Mouse (Mus musculus): ENCODE results near the gene Copg2. TPM values are rescaled to one million over a fixed set of nuclear protein-coding genes. Genes with fewer than 3 reads are reported as not detected.
"Not testable (repeated sequence)": the region's sequence is repeated elsewhere in the genome, so short reads cannot be mapped to it uniquely, and the experiment has no call there.

Copg2 gene
- polyA plus RNA-seq, 1 experiment from 2014 or later, result 24.6 TPM

- not testable (repeated sequence) for H3K27ac ChIP-seq; H3K4me1 ChIP-seq; H3K4me3 ChIP-seq (replicated peaks); H3K9ac ChIP-seq; H3K9me3 ChIP-seq (replicated peaks); H3K27me3 ChIP-seq; H3K4me2 ChIP-seq
- peaks cover 26% of the 10 kb centered on the region for H3K36me3 ChIP-seq
- WGBS, result 74% methylated on average over 6 of the region's 6 CpGs
- peak; percentile 92 for ATAC-seq (replicated peaks; ENCODE audit: low FRiP score)
Observed at GRCm38 (mm10) chr6:30804389-30805052, 92.1 kb downstream of the Copg2 start.

DNA sequence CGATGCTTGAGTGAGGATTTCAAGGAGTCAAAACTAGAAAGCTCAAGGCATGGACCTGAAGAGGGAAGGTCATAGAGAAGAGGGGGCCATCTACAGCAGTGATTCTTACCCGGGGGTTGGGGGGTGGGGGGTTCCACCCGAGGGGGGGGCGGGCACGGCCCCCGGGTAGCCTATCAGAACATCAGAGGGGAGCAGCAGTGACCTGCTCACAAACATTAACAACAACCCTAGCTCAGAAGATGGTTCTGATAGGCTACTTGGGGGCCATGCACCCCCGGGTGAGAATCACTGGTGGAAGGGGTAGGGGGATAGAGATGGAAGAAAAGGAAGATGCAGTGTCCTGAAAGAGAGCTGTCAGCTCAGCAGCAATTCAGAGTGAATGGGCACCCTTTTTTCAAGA lies 93.7 kb downstream of the Copg2 start:
- not testable (repeated sequence) for H3K27ac ChIP-seq; H3K4me3 ChIP-seq (replicated peaks); H3K9me3 ChIP-seq (replicated peaks); H3K4me2 ChIP-seq; H3K4me1 ChIP-seq; H3K27me3 ChIP-seq; H3K9ac ChIP-seq
- H3K36me3 ChIP-seq, result peaks cover 23% of the 10 kb centered on the region
- 90% methylated on average over 7 of the region's 7 CpGs for WGBS
- ATAC-seq (replicated peaks; ENCODE audit: low FRiP score), result 0 out of 2 replicates have a peak, but pooled peaks have one; percentile 49

GRCm38 (mm10) chr6:30751209-30751608 lies 145.4 kb downstream of the Copg2 start:
- ATAC-seq (replicated peaks; ENCODE audit: low FRiP score), result no peak
- H3K27ac ChIP-seq, result no peak overlapping the region
- H3K36me3 ChIP-seq, result peaks cover 46% of the 10 kb centered on the region
- H3K4me3 ChIP-seq (replicated peaks), result no peak overlapping the region
- H3K9ac ChIP-seq, result no peak overlapping the region
- no peak overlapping the region for H3K4me2 ChIP-seq
- WGBS, result 76% methylated on average over 2 of the region's 2 CpGs
- no peaks in the 10 kb centered on the region for H3K9me3 ChIP-seq (replicated peaks)
- no peaks in the 10 kb centered on the region for H3K4me1 ChIP-seq
- no peaks in the 10 kb centered on the region for H3K27me3 ChIP-seq

GRCm38 (mm10) chr6:30750482-30750881 lies 146.1 kb downstream of the Copg2 start:
- WGBS, result 60% methylated on average over 6 of the region's 6 CpGs
- Histone ChIP-seq H3K4me1 (peaks cover 2% of the 10 kb centered on the region; the same call in 1 of the 2 replicates), H3K4me3 (replicated peaks) (no peak overlapping the region), H3K9me3 (replicated peaks) (no peaks in the 10 kb centered on the region), H3K9ac (no peak overlapping the region), H3K27ac (no peak overlapping the region), H3K4me2 (no peak overlapping the region), H3K36me3 (peaks cover 53% of the 10 kb centered on the region), H3K27me3 (no peaks in the 10 kb centered on the region)
- peak; percentile 61; the same call in 1 of the 2 replicates for ATAC-seq (replicated peaks; ENCODE audit: low FRiP score)

DNA sequence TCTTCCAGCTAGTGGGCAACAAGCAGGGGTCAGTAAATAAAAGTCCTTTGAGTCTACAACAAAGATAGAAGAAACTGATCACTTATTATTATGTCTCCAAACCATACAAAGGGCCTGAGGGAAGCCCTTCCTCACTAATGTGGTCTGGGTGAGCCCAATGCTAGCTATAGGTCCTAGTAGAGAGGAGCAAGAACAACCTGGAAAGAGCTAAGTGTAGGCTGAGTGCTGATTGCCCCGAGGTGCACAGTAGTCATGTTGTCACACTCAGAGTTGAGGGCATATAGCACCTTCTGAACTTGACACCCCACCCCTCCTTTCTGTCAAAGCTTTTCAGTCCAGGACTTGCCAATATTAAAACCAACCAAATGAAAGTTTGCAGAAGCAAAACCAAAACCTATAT lies 146.7 kb downstream of the Copg2 start:
- H3K36me3 ChIP-seq, result peaks cover 59% of the 10 kb centered on the region
- no peak overlapping the region for H3K27ac ChIP-seq
- no peak overlapping the region for H3K4me3 ChIP-seq (replicated peaks)
- H3K9me3 ChIP-seq (replicated peaks), result no peaks in the 10 kb centered on the region
- peaks cover 2% of the 10 kb centered on the region; the same call in 1 of the 2 replicates for H3K4me1 ChIP-seq
- no peaks in the 10 kb centered on the region for H3K27me3 ChIP-seq
- peak; percentile 53; the same call in 1 of the 2 replicates for ATAC-seq (replicated peaks; ENCODE audit: low FRiP score)
- H3K4me2 ChIP-seq, result no peak overlapping the region
- no peak overlapping the region for H3K9ac ChIP-seq
- WGBS, result 52% methylated on average over 1 of the region's 1 CpGs

DNA sequence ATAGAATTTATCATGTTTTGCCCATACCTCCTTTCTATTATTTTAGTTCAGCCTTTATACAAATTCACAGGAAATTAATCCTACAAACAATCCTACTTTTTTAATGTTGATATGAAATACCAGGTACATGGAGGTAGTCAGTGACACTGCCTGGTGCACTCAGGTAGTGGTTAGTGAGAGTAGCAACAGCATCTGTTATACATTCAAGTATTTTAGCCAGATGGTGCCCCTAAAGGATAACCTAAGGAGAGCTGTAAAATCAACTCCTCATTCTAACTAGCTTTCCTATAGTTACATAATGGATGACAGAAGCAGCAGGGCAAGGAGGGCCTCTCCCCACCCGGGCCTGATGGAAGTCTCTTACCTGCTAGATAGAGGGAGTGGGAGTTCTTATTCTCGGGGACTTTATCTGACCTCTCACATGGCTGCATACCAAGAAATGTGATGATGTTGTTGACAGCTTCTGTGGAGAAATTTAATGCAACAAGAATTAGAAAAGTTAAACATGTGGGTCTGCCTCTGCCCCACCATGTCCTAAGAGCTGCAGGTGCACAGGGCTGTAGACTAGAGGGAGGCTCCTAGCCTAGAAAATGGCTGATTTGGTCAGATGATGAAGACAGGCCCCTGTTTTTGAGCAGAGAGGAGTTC lies 147.4 kb downstream of the Copg2 start:
- Histone ChIP-seq H3K27ac (no peak overlapping the region), H3K9me3 (replicated peaks) (no peaks in the 10 kb centered on the region), H3K9ac (no peak overlapping the region), H3K4me2 (no peak overlapping the region), H3K27me3 (no peaks in the 10 kb centered on the region), H3K4me1 (peaks cover 2% of the 10 kb centered on the region; the same call in 1 of the 2 replicates), H3K36me3 (peaks cover 65% of the 10 kb centered on the region), H3K4me3 (replicated peaks) (no peak overlapping the region)
- peak; percentile 59 for ATAC-seq (replicated peaks; ENCODE audit: low FRiP score)
- WGBS, result 37% methylated on average over 2 of the region's 2 CpGs

- Histone ChIP-seq H3K36me3 (peaks cover 72% of the 10 kb centered on the region), H3K27ac (no peak overlapping the region), H3K4me1 (peaks cover 5% of the 10 kb centered on the region; the same call in 1 of the 2 replicates), H3K27me3 (no peaks in the 10 kb centered on the region), H3K4me2 (no peak overlapping the region), H3K9me3 (replicated peaks) (no peaks in the 10 kb centered on the region), H3K9ac (no peak overlapping the region), H3K4me3 (replicated peaks) (no peak overlapping the region)
- 79% methylated on average over 6 of the region's 6 CpGs for WGBS
- ATAC-seq (replicated peaks; ENCODE audit: low FRiP score), result no peak
Observed at GRCm38 (mm10) chr6:30748358-30748910, 148.2 kb downstream of the Copg2 start.

- Histone ChIP-seq H3K36me3 (peaks cover 79% of the 10 kb centered on the region), H3K9ac (no peak overlapping the region), H3K9me3 (replicated peaks) (no peaks in the 10 kb centered on the region), H3K27me3 (no peaks in the 10 kb centered on the region), H3K4me1 (peaks cover 5% of the 10 kb centered on the region; the same call in 1 of the 2 replicates), H3K27ac (no peak overlapping the region), H3K4me3 (replicated peaks) (no peak overlapping the region), H3K4me2 (no peak overlapping the region)
- 74% methylated on average over 7 of the region's 7 CpGs for WGBS
- no peak for ATAC-seq (replicated peaks; ENCODE audit: low FRiP score)
Observed at GRCm38 (mm10) chr6:30747631-30748357, 148.8 kb downstream of the Copg2 start.

DNA sequence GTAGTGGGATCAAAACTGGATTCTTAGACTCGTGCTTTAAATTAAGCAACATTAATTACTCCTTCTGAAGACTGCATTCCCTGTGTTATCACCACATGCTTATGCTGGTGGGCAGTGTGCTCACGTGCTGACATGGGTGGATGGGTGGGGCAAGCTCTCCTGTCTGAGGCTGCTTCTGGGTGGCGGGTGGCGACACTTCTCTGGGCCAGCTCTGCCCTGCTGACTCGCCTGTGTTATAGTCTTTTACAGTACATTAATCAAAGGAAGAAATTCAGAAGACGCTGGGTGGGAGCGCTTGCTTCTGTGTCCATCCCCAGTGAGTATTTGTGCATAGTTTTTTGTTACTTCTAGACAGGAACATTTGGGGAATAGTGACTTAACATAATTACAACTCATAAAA lies 151.0 kb downstream of the Copg2 start:
- H3K9me3 ChIP-seq (replicated peaks), result 0 out of 2 replicates have a peak, but pooled peaks cover under 1% of the 10 kb centered on the region
- H3K27ac ChIP-seq, result no peak overlapping the region
- H3K9ac ChIP-seq, result no peak overlapping the region
- no peaks in the 10 kb centered on the region for H3K27me3 ChIP-seq
- no peak overlapping the region for H3K4me3 ChIP-seq (replicated peaks)
- peaks cover 5% of the 10 kb centered on the region; the same call in 1 of the 2 replicates for H3K4me1 ChIP-seq
- peaks cover 90% of the 10 kb centered on the region for H3K36me3 ChIP-seq
- WGBS, result 45% methylated on average over 7 of the region's 7 CpGs
- no peak for ATAC-seq (replicated peaks; ENCODE audit: low FRiP score)
- no peak overlapping the region for H3K4me2 ChIP-seq

- Histone ChIP-seq H3K27ac (no peak overlapping the region), H3K36me3 (peaks cover 89% of the 10 kb centered on the region), H3K4me3 (replicated peaks) (no peak overlapping the region), H3K27me3 (no peaks in the 10 kb centered on the region), H3K4me2 (no peak overlapping the region), H3K9me3 (replicated peaks) (peaks cover 6% of the 10 kb centered on the region; the same call in 1 of the 2 replicates), H3K9ac (no peak overlapping the region), H3K4me1 (peaks cover 5% of the 10 kb centered on the region; the same call in 1 of the 2 replicates)
- ATAC-seq (replicated peaks; ENCODE audit: low FRiP score), result no peak
- 78% methylated on average over 10 of the region's 10 CpGs for WGBS
Observed at GRCm38 (mm10) chr6:30744846-30745245, 151.7 kb downstream of the Copg2 start.

- H3K9ac ChIP-seq, result peak overlapping the region; percentile 72
- ATAC-seq (replicated peaks; ENCODE audit: low FRiP score), result no peak
- H3K27ac ChIP-seq, result peak overlapping the region; percentile 84
- peaks cover 51% of the 10 kb centered on the region for H3K36me3 ChIP-seq
- peaks cover 6% of the 10 kb centered on the region; the same call in 1 of the 2 replicates for H3K4me1 ChIP-seq
- peak overlapping the region; percentile 64 for H3K4me2 ChIP-seq
- no peaks in the 10 kb centered on the region for H3K27me3 ChIP-seq
- peak overlapping the region; percentile 61 for H3K4me3 ChIP-seq (replicated peaks)
- peaks cover 41% of the 10 kb centered on the region for H3K9me3 ChIP-seq (replicated peaks)
- 52% methylated on average over 10 of the region's 10 CpGs for WGBS
Observed at GRCm38 (mm10) chr6:30739177-30739747, 157.3 kb downstream of the Copg2 start.

Measured in kidney, embryonic 15.5 days (tissue).